Mouse (Mus musculus): ENCODE measurements around the gene Tnfsf12.
"Not testable (repeated sequence)": the region's sequence is repeated elsewhere in the genome, so short reads cannot be mapped to it uniquely, and the experiment has no call there.

Tnfsf12 gene

GRCm38 (mm10) chr11:69695361-69696181 is at the start of gene Tnfsf12, which contains the start of gene Tnfsfm13:
Gene Tnfsf12 (minus strand): TSS chr11:69695849.
Gene Tnfsfm13 (minus strand): TSS chr11:69696098.
- peak in 1 of 2 experiments; percentile 68 for DNase-seq (ENCODE audit: low spot score in 2 of 2)

GRCm38 (mm10) chr11:69731408-69731807 is 35.8 kb upstream of the Tnfsf12 start:
- not testable (repeated sequence) for DNase-seq (ENCODE audit: low spot score in 2 of 2)

GRCm38 (mm10) chr11:69729063-69729462 is 33.4 kb upstream of the Tnfsf12 start:
- no peak for DNase-seq (ENCODE audit: low spot score in 2 of 2)

GRCm38 (mm10) chr11:69725951-69726350 is 30.3 kb upstream of the Tnfsf12 start:
- no peak for DNase-seq (ENCODE audit: low spot score in 2 of 2)

- DNase-seq (ENCODE audit: low spot score in 2 of 2), result no peak
These were observed 27.4 kb upstream of the Tnfsf12 start for GRCm38 (mm10) chr11:69723074-69723473.

GRCm38 (mm10) chr11:69720852-69721251 is 25.2 kb upstream of the Tnfsf12 start:
- no peak for DNase-seq (ENCODE audit: low spot score in 2 of 2)

GRCm38 (mm10) chr11:69719423-69719822 is 23.8 kb upstream of the Tnfsf12 start:
- DNase-seq (ENCODE audit: low spot score in 2 of 2), result no peak

GRCm38 (mm10) chr11:69718661-69719060 is 23.0 kb upstream of the Tnfsf12 start:
- DNase-seq (ENCODE audit: low spot score in 2 of 2), result no peak

- DNase-seq (ENCODE audit: low spot score in 2 of 2), result no peak
These were observed 21.3 kb upstream of the Tnfsf12 start for GRCm38 (mm10) chr11:69716953-69717352.

GRCm38 (mm10) chr11:69715929-69716328 is 20.3 kb upstream of the Tnfsf12 start:
- DNase-seq (ENCODE audit: low spot score in 2 of 2), result peak in 1 of 2 experiments; percentile 35

- no peak for DNase-seq (ENCODE audit: low spot score in 2 of 2)
These were observed 19.8 kb upstream of the Tnfsf12 start for GRCm38 (mm10) chr11:69715482-69715881.

GRCm38 (mm10) chr11:69714636-69715329 is 19.1 kb upstream of the Tnfsf12 start:
- DNase-seq (ENCODE audit: low spot score in 2 of 2), result no peak

- no peak for DNase-seq (ENCODE audit: low spot score in 2 of 2)
These were observed 17.5 kb upstream of the Tnfsf12 start for GRCm38 (mm10) chr11:69712954-69713672.

GRCm38 (mm10) chr11:69711082-69711481 is 15.4 kb upstream of the Tnfsf12 start:
- DNase-seq (ENCODE audit: low spot score in 2 of 2), result no peak

GRCm38 (mm10) chr11:69710470-69710869 is 14.8 kb upstream of the Tnfsf12 start:
- no peak for DNase-seq (ENCODE audit: low spot score in 2 of 2)

GRCm38 (mm10) chr11:69709554-69710446 is 14.2 kb upstream of the Tnfsf12 start:
- DNase-seq (ENCODE audit: low spot score in 2 of 2), result no peak

GRCm38 (mm10) chr11:69708614-69709265 is 13.1 kb upstream of the Tnfsf12 start:
- no peak for DNase-seq (ENCODE audit: low spot score in 2 of 2)

GRCm38 (mm10) chr11:69707873-69708381 is 12.3 kb upstream of the Tnfsf12 start:
- no peak for DNase-seq (ENCODE audit: low spot score in 2 of 2)

GRCm38 (mm10) chr11:69707480-69707847 is 11.8 kb upstream of the Tnfsf12 start:
- DNase-seq (ENCODE audit: low spot score in 2 of 2), result no peak

- peak; percentile 54 for DNase-seq (ENCODE audit: low spot score in 2 of 2)
These were observed 11.3 kb upstream of the Tnfsf12 start for GRCm38 (mm10) chr11:69706775-69707479.
